Mouse (Mus musculus): ENCODE results near the gene Gm7995.
"Not testable (repeated sequence)": the region's sequence is repeated elsewhere in the genome, so short reads cannot be mapped to it uniquely, and the experiment has no call there.

Gm7995 gene

DNA sequence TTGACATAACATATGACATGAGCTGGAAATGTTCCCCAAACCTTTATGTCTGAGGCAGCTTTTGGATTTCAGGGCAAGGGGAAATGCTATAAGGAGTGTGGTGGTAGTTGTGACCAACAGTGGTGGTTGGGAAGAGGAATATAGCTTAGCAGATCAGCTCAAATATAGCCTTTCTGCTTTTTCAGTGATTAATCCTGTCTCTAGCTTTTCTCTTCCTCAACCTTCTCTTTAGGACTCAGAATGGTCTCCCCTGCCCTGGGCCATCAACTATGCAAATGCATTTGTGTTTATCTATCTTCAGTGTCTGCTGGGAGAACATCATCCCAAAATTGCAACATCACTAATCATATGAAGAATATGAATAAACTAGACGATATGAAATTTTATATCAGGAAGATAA is at the start of gene Gm7995:
Gene Gm7995 (plus strand): TSS at position 301 of the 400 bp plus-strand sequence.
- not testable (repeated sequence) for DNase-seq

DNA sequence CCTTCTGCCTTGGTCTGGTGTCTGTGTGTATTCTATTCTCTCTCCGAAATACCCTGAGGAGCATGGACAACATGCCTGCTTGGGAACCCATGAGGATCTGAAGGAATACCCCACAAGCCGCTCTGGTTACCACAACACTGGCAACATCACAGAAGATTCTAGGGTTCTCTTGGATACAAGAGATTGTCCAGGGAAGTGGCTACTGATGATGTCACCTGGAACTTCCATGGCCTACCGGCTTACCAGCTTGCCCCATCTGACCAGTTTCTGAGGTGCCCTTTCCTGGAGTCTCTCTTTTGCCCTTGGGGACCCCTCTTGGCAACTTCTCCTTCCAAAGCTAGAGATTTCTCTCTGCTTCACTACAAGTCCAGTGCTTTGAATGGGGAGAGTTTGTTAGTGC is 12.8 kb upstream of the Gm7995 start, which contains the start of gene Gm9611:
Gene Gm9611 (minus strand): TSS at position 101 of the 400 bp plus-strand sequence.
- not testable (repeated sequence) for DNase-seq

All from cerebellum, postnatal 36 days (tissue).